Mouse (Mus musculus) liver, embryonic 11.5 days (tissue): ENCODE measurements at regions not wholly inside any gene's neighbourhood (a gene's known extent, or its start where the extent isn't known, plus 50 kb on each side); places are given as distances from the start of the nearest gene placed in this dataset.

Experiments
- ATAC-seq: fragments of 200-750 bp; cut with Nextera tagmentation; replicated peaks from 2 replicates; pipeline ENCODE4 v1.8.0; 2017; ENCODE audit warnings: moderate number of reproducible peaks, mild to moderate bottlenecking, moderate TSS enrichment, moderate library complexity; ENCODE audit not compliant: low FRiP score
- DNase-seq: peaks from one replicate; pipeline ENCODE4 v3.0.0-alpha.2; 2017; ENCODE audit warnings: low spot score
- H3K27ac ChIP-seq: fragments of 300-500 bp; sonication (generic); 2 replicates; pipeline ENCODE4 v1.5.1; 2014; ENCODE audit warnings: mild to moderate bottlenecking, low read depth, low read length, control low read depth
- H3K27me3 ChIP-seq: fragments of 300-500 bp; sonication (generic); replicated peaks from 2 replicates; pipeline ENCODE4 v1.6.1; 2014; ENCODE audit warnings: low read length, mixed read lengths; ENCODE audit not compliant: control insufficient read depth, insufficient read depth
- H3K36me3 ChIP-seq: fragments of 300-500 bp; sonication (generic); 2 replicates; pipeline ENCODE4 v1.6.1; 2014; ENCODE audit warnings: mild to moderate bottlenecking, low read length, moderate library complexity, mixed read lengths; ENCODE audit not compliant: control insufficient read depth, insufficient read depth
- H3K4me1 ChIP-seq: fragments of 300-500 bp; sonication (generic); replicated peaks from 2 replicates; pipeline ENCODE4 v1.6.1; 2014; ENCODE audit warnings: low read length, mixed read lengths; ENCODE audit not compliant: control insufficient read depth, insufficient read depth
- H3K4me2 ChIP-seq: fragments of 300-500 bp; sonication (generic); 2 replicates; pipeline ENCODE4 v1.6.1; 2014; ENCODE audit warnings: mild to moderate bottlenecking, control low read depth, moderate library complexity
- H3K4me3 ChIP-seq: fragments of 300-500 bp; sonication (generic); 2 replicates; pipeline ENCODE4 v1.5.1; 2014; ENCODE audit warnings: low read depth, low read length, control low read depth
- H3K9ac ChIP-seq: fragments of 300-500 bp; sonication (generic); 2 replicates; pipeline ENCODE4 v1.6.1; 2014; ENCODE audit warnings: low read depth, low read length, control low read depth
- H3K9me3 ChIP-seq: fragments of 300-500 bp; sonication (generic); 2 replicates; pipeline ENCODE4 v1.6.1; 2016; ENCODE audit warnings: low read length, inconsistent platforms, mixed read lengths; ENCODE audit not compliant: control insufficient read depth
- WGBS: fragments of 180-500 bp; shearing (Covaris S2); extraction: QIAGEN DNeasy Blood & Tissue Kit; methylation state at CpG from one replicate; pipeline ENCODE4 v1.1.7; 2014; 5-methylcytosine and 5-hydroxymethylcytosine counted together

DNA sequence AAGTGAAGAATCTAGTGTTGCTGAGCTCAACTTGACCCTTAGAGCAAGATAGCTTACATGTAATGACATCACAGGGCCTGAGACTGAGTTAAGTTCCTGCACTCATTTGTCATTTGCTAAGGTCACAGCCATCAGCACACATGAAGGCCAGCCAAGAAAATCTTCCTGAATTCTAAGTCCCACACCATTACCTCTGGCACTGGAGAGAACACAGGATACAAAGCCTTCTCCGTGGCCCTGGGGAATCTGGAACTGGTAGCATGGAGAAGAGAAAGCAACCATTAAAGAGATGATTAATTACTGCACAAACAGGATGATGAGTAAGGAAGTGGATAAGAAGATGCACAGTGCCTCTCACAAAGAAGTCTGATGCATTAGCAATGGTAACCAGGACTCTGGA lies 232.0 kb downstream of the Wdr72 start:
- Histone ChIP-seq H3K27me3 (no peaks in the 10 kb centered on the region), H3K4me2 (no peak overlapping the region), H3K4me3 (no peak overlapping the region), H3K36me3 (no peaks in the 10 kb centered on the region), H3K27ac (no peak overlapping the region), H3K9ac (no peak overlapping the region), H3K4me1 (no peaks in the 10 kb centered on the region), H3K9me3 (no peaks in the 10 kb centered on the region)
- no peak for DNase-seq
- WGBS = 56% methylated on average over 1 of the region's 1 CpGs
- no peak for ATAC-seq

DNA sequence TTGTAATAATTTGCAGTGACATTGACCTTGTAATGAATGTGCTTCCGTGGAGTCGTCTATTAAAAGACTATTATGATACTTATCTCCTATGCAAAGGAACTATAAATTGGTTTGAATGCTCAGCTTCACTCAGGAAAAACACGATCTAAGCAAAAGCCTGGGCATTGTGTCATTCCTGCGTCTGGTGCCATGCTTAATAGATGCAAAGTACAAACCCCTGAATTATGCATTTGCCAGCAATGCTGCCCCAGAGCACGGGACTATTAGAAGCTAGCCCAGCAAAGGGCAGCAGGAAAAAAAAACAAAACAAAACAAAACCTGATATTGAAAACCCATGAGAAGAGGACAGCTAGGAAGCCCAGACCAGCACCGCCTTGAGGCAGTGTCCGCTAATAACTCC lies 234.9 kb downstream of the Wdr72 start:
- no peak for ATAC-seq
- WGBS = 85% methylated on average over 7 of the region's 7 CpGs
- Histone ChIP-seq H3K4me1 (no peaks in the 10 kb centered on the region; the same call in 1 of the 2 replicates), H3K9ac (no peak overlapping the region), H3K4me3 (no peak overlapping the region), H3K27me3 (no peaks in the 10 kb centered on the region), H3K36me3 (no peaks in the 10 kb centered on the region), H3K9me3 (no peaks in the 10 kb centered on the region), H3K4me2 (no peak overlapping the region), H3K27ac (no peak overlapping the region)
- no peak for DNase-seq

DNA sequence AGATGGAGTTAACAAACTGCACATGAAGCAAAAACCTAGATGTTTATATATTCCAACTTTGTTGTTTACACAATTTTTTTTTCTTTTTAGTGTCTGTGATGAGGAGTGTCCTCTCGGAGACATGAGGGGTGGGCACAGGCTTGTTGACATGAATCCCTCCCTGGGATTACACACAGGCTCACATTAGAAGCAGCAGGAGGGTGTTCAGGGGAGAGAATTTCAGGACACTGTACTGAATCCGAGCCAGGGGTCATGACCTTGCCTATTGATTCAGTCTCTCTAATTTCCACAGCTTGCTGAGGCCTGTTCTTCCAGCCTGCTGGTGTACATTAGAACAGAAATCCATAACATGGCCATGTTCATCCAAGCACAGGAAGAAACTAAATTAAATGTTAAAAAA lies 238.6 kb downstream of the Wdr72 start:
- no peak for DNase-seq

DNA sequence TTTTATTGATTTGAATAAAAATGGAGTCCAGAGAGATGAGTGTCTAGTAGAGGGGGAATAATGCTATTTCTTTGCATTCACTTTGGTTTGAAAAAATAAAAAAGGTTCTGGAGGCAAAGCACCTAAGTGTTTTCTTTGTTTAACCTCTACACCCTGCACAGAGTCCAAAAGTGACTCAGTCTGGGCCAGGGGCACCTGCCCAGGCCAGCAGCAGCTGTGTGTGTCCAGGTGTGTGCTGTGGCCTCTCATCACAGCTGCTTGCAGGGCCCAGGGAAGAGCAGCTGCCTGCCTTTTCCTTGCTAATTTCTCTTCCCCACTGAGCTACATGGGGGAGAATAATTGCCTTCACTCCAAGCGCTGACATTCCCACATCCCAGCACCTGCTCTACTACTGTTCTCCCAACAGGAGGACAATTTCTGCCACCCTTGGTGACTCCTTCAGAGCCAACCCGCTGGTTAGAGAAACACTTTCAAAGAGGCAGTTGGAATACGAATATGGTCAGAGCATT lies 255.8 kb downstream of the Wdr72 start:
- Histone ChIP-seq H3K4me2 (no peak overlapping the region), H3K36me3 (no peaks in the 10 kb centered on the region), H3K9me3 (no peaks in the 10 kb centered on the region), H3K4me1 (no peaks in the 10 kb centered on the region), H3K27me3 (no peaks in the 10 kb centered on the region), H3K9ac (no peak overlapping the region), H3K4me3 (no peak overlapping the region), H3K27ac (no peak overlapping the region)
- ATAC-seq (no peak), DNase-seq (no peak)
- WGBS = 47% methylated on average over 3 of the region's 3 CpGs

More for the DNA sequence above, 238.6 kb downstream of the Wdr72 start:
- WGBS = 57% methylated on average over 2 of the region's 2 CpGs
- no peaks in the 10 kb centered on the region for H3K27me3 ChIP-seq
- no peak; the same call in 1 of the 2 replicates for ATAC-seq
- no peak overlapping the region for H3K4me2 ChIP-seq
- H3K27ac ChIP-seq = no peak overlapping the region
- H3K4me3 ChIP-seq = no peak overlapping the region
- H3K9ac ChIP-seq = no peak overlapping the region
- H3K4me1 ChIP-seq = no peaks in the 10 kb centered on the region; the same call in 1 of the 2 replicates
- no peaks in the 10 kb centered on the region for H3K36me3 ChIP-seq
- no peaks in the 10 kb centered on the region for H3K9me3 ChIP-seq

DNA sequence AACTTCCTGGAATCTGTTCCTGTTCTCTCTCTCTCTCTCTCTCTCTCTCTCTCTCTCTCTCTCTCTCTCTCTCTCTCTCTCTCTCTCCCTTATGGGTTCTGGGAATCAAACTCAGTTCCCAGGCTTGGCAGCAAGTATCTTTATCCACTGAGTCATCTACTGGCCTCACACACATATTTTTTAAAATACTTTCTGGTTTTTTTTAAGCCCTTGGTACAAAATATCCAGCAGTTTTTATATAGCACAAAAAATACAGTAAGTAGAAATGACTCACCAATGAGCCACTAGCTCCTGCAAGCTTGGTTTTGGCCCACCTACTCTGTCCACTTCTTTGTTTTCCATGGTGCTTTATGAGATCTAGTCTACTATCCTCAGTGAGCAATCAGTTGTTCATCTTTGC lies 266.0 kb downstream of the Wdr72 start:
- H3K4me2 ChIP-seq = no peak overlapping the region
- no peak overlapping the region for H3K4me3 ChIP-seq
- H3K27me3 ChIP-seq = no peaks in the 10 kb centered on the region
- no peak overlapping the region for H3K9ac ChIP-seq
- H3K27ac ChIP-seq = no peak overlapping the region
- no peaks in the 10 kb centered on the region for H3K36me3 ChIP-seq
- no peak for ATAC-seq
- DNase-seq = no peak
- no peaks in the 10 kb centered on the region for H3K9me3 ChIP-seq
- no peaks in the 10 kb centered on the region for H3K4me1 ChIP-seq

DNA sequence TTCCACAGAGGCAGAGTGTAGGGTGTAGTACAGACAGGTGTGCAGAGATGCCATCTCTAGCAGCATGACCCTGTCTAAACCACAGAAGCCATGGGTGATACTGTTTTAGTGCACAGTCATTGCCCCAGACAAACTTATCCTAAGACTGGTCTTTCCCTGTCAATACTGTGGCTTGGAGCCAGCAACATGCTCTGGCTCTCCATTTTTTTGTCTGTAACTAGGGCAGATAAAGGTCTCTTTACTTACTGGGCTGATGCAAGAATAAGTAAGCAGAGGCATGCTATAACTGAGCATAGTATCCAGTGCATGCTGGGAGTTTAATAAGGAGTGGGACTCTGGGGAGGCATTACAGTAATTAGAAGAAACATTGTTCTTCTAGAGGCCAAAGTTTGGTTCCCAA lies 267.0 kb downstream of the Wdr72 start:
- Histone ChIP-seq H3K4me3 (no peak overlapping the region), H3K27ac (no peak overlapping the region), H3K9me3 (no peaks in the 10 kb centered on the region), H3K4me2 (no peak overlapping the region), H3K27me3 (no peaks in the 10 kb centered on the region), H3K4me1 (no peaks in the 10 kb centered on the region), H3K9ac (no peak overlapping the region), H3K36me3 (no peaks in the 10 kb centered on the region)
- DNase-seq (no peak), ATAC-seq (no peak)

DNA sequence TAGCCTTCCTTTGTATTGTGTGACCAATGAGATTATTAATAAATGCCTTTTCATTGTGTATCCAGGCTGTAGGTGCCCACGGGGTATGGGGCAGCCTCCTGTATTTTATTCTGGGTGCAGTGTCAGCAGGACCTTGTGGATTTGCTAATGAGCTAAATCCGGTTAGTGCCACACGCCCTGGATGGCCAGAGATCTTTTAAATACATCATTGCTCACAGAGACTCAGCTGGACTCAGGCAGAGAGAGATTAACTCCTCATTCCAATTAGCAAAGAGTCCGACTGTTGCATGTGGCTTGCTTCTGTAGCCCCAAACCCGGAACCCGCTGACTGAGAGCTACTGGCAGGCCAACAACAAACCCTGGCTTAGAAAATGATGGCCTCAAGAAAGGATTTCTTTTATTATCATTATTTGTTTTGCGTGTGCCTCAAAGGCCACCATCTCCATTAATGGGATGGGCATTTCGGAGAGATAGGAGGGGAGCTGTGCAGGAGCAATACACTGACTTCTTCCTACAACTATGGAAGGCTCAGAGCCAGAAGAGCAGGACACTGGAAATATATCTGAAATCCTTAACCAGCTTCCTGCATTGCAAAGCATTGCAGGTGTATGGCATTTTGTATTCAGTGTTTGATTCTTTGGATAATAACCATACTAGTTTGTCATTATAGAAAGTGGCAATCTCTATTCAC lies 274.2 kb downstream of the Wdr72 start:
- H3K4me2 ChIP-seq = no peak overlapping the region
- no peak for ATAC-seq
- H3K36me3 ChIP-seq = no peaks in the 10 kb centered on the region
- DNase-seq = no peak
- no peak overlapping the region for H3K27ac ChIP-seq
- H3K9me3 ChIP-seq = no peaks in the 10 kb centered on the region
- WGBS = 83% methylated on average over 8 of the region's 8 CpGs
- no peak overlapping the region for H3K4me3 ChIP-seq
- no peak overlapping the region for H3K9ac ChIP-seq
- H3K4me1 ChIP-seq = no peaks in the 10 kb centered on the region
- H3K27me3 ChIP-seq = no peaks in the 10 kb centered on the region

DNA sequence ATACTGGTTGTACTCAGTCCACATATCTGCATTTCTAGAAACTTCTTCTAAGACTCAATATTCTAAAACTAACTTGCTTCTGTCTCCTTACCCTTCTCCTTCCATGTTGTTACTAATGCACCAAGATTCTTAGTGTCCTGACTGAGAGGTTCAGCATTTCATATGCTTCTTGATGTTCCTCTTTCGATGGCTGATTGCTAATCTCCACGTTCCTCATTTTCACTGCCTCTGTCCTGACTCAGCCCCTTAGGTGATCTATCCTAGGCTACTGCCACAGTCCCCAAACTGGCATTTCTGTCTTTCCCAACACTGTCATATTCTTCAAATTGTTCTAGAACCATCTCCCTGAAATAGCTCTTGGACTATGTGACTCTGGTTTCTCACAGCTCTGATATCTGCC lies 315.4 kb downstream of the Wdr72 start:
- DNase-seq (no peak), ATAC-seq (no peak)
- Histone ChIP-seq H3K27ac (no peak overlapping the region), H3K4me1 (no peaks in the 10 kb centered on the region), H3K4me3 (no peak overlapping the region), H3K27me3 (no peaks in the 10 kb centered on the region), H3K9ac (no peak overlapping the region), H3K4me2 (no peak overlapping the region), H3K9me3 (no peaks in the 10 kb centered on the region), H3K36me3 (no peaks in the 10 kb centered on the region)
- WGBS = 62% methylated on average over 2 of the region's 2 CpGs

DNA sequence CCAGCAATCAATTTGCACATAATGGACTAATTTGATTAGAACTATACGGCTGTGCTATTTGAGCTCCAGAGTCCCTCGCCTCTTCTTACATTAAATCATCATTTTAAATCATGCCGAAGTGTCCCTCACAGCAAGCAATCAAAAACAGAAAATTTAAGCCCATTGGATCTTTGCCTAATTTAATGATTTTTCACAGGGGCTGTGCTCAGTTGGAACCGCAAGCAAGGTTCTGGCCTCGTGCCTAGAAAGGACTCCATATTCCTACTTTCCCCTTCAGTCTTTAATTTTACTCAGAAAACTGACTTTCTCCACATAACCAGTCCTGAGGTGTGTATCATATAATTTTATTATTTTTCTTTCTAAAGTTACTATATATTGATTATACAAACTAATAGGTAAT lies 339.8 kb downstream of the Wdr72 start:
- no peak for ATAC-seq
- H3K27ac ChIP-seq = no peak overlapping the region
- WGBS = 87% methylated on average over 5 of the region's 5 CpGs
- H3K9ac ChIP-seq = no peak overlapping the region
- H3K4me1 ChIP-seq = no peaks in the 10 kb centered on the region
- no peak overlapping the region for H3K4me2 ChIP-seq
- DNase-seq = no peak
- H3K27me3 ChIP-seq = no peaks in the 10 kb centered on the region
- no peak overlapping the region for H3K4me3 ChIP-seq
- H3K9me3 ChIP-seq = no peaks in the 10 kb centered on the region
- H3K36me3 ChIP-seq = no peaks in the 10 kb centered on the region
